Mouse (Mus musculus) T-helper 17 cell (primary cell): ENCODE data around the gene Pilrb2.

Experiments used
- in situ Hi-C, 2 experiments: fragments of 300-600 bp; cut with MboI, MseI; formaldehyde crosslinking; loops; 1 replicate in 1 of 2; 2 replicates in 1 of 2; pipeline ENCODE4 v1.15.1; 2025; ENCODE audit warnings: high pct_unique_total_duplicates in 2 of 2

Pilrb2 gene

DNA sequence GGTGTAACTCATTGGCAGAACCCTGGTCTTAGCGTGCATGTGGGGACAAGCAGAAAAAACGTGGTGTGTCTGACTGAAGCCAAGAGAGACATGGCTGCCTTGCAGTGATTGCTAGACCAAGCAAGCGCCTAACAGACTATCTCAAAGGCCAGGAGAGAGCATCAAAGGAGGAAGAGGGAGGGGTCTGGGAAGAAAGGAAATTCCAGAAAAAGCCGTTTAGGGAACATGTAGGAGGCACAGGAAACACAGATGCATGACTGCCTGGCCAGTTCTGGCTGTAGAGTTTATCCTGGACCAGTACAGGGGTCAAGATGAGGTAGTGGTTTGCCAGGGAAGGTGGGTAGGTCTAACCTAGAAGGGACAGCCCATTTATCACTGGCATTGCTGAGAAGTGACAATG lies 38.1 kb downstream of the Pilrb2 start:
- in situ Hi-C loops, result no loop called here

DNA sequence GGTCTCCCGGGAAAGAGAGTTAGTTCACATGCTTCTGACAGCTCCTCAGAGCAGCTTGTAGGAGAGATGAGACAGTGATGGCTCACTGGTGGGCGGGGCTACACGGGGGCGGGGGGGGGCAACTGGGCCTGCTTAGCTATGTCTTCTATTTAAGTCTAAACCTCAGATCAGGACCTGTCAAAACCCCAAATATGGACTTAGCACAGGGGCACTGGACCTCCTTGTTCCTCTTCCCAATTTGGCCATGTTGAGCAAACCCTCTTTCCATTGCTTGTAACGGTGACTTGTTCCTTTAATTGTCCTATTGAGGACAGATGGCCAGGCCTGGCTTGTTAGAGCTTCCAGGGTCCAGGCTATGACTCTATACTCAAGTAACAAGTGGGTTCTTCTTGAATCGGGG lies 40.1 kb downstream of the Pilrb2 start:
- in situ Hi-C loops, result no loop called here

DNA sequence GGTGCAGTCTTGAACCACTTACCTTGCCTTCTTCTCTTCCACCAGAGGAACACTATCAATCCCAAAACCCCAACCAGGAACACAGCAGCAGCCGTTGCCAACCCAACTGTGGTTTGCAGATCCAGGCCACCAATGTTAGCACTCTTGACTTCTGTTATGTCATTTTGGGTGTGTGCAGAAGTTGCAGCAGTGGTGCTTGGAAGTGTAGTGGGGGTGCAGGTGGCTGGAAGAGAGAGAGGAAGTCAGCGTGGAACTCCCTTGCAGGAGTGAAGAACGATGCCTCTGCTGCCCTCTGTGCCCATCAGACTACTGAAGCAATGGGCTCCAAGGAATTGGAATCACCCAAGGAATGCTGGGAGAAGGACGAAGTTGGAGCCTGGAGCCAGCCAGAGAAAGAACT lies 40.5 kb downstream of the Pilrb2 start:
- in situ Hi-C loops, result no loop called here

GRCm38 (mm10) chr5:137830238-137830637 lies 41.4 kb downstream of the Pilrb2 start:
- in situ Hi-C loops, result no loop called here

- in situ Hi-C loops, result no loop called here
Observed at GRCm38 (mm10) chr5:137828694-137829093, 42.9 kb downstream of the Pilrb2 start.

GRCm38 (mm10) chr5:137826421-137826820 lies 45.2 kb downstream of the Pilrb2 start:
- in situ Hi-C loops, result no loop called here

DNA sequence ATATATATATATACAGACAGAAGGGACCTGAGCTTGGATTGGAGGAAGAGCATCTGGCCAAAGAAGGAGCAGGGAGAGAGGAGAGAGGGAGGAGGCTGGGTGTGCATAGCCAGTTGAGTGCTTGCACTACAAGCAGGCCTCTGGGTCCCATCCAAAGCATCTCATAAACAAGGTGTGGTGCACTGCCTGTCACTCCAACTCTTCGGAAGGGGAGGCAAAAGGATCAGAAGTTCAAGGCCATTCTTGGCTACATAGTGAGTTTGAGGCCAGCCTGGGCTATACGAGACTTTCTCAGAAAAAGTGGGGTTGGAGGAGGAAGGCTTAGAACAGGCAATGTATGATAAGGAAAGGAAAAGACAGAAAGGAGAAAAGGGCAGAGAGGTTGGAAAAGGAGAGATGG lies 45.6 kb downstream of the Pilrb2 start:
- in situ Hi-C loops, result no loop called here

GRCm38 (mm10) chr5:137825030-137825429 lies 46.6 kb downstream of the Pilrb2 start:
- in situ Hi-C loops, result no loop called here

DNA sequence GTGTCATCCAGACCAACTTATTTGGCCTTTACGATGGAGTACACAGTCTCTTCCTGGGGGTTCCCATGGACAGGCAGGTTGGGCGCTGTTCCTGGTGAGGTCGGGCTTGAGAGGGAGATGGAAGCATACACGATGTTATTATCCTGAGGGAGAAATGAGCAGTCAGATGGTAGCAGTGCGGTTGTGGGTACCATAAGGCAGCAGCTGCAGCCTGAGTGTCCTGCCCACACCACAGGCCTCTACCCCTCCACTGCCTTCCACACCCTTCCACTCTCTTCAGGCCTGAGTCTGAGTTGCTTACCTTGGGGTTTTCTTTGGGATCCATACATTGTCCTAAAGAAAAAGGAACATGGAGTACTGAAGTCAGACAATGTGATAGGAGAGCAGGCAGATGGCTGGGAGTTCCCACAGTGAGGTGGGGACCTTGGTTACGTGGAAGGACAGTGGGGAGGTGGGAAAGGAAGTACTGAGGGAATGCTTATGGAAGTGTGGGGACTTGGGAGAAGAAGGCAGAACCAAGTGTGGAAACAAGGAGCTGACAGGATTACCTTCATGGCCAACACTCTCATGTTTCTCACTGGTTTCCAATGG lies 48.1 kb downstream of the Pilrb2 start:
- in situ Hi-C loops, result no loop called here

DNA sequence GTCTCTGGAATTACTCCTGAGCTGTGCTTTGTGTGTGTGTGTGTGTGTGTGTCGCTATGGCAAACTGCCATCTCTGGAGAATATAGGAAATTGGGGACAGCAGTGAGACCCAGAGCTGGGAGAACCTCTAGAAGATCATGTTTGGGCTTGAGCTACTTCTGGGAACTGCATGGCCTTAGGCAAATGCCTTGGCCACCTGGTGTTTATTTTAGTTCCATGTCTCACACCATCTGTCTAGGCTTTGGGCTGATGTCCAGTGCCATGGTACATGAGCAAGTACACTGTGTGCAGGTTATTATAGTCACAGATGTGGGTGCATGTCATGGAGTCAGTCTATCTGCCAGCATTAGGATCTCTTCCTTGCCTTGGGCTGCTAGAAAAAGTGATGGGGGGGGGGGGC lies 49.0 kb downstream of the Pilrb2 start:
- in situ Hi-C loops, result no loop called here

DNA sequence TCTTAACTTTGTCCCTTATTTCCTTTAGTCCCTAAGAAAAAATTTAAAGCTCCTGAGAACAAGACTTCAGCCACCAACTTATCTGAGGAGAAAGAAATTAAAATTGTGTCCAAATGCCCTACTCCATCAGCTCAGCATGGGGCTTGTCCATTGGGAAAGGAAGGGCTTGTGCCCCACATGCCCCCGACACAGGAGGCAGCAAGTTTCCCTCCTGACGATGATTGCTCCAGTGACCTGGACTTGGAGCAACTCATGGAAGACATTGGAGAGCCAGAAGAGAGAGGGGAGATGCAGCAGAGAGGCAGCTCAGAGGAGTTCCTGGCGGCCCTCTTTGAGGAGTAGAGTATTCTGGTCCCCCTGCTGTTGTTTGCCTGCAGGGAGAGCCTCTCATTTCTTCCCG lies 49.5 kb downstream of the Pilrb2 start:
- in situ Hi-C loops, result no loop called here

DNA sequence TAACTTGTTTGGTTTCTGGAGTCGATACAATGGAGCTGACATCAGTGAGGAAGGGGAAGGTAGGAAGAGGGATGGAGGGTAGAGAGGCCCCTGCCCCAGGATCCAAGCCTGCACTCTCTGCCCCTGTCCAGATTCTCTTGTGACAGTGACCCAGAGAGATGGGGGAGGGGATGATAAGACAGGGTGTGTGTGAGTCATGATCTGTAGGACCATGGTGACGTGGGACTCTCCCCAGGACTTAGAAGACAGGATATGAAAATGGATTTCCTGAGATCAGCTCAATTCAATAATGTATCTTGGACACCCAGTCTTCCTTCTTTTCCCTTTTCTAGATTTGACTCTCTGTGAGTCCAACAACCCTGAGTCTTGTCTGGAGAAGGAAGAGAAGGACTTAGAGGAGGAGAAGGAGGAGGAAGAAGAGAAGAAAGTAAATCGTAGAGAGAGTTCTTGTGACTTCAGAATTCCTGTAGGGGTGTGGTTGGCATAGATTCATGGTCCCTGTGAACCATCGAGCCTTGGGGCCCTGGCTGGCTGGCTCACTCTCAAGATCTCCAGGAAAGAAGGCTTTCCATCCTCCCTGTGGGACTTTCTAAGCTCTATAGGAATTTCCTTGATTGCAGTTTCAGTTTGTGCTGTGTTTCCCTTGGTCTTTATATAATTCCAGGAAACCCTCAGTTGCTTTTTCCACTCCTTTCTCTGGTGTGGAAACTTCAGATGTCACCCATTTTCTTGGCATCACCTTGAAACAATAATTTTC lies 54.0 kb downstream of the Pilrb2 start:
- in situ Hi-C loops, result no loop called here
